Mouse (Mus musculus): ENCODE measurements around the gene Tbc1d5. TPM values are rescaled to one million over a fixed set of nuclear protein-coding genes. Genes with fewer than 3 reads are reported as not detected.

The Tbc1d5 gene
- polyA plus RNA-seq, 1 experiment from 2014 or later: 8.8 TPM

GRCm38 (mm10) chr17:50990770-50991405, 188.3 kb downstream of the Tbc1d5 start:
- WGBS: 94% methylated on average over 2 of the region's 2 CpGs
- ATAC-seq (replicated peaks; ENCODE audit: insufficient number of reproducible peaks, low FRiP score, low TSS enrichment, low read depth) (no peak), DNase-seq (ENCODE audit: low spot score) (no peak)
- H3K4me2 ChIP-seq (ENCODE audit: low read depth, low read length): no peak overlapping the region
- no peak overlapping the region for H3K27ac ChIP-seq (replicated peaks; ENCODE audit: low read depth, low read length)
- H3K4me3 ChIP-seq (ENCODE audit: low read depth, low read length): no peak overlapping the region
- no peak overlapping the region for H3K9ac ChIP-seq (replicated peaks; ENCODE audit: low read length)
- H3K36me3 ChIP-seq (replicated peaks; ENCODE audit: control insufficient read depth, insufficient read depth, low read depth, low read length): no peaks in the 10 kb centered on the region
- H3K27me3 ChIP-seq (ENCODE audit: control insufficient read depth, insufficient read depth, low read length): no peaks in the 10 kb centered on the region
- no peaks in the 10 kb centered on the region for H3K9me3 ChIP-seq (replicated peaks; ENCODE audit: control insufficient read depth, low read length)
- no peaks in the 10 kb centered on the region for H3K4me1 ChIP-seq (ENCODE audit: control insufficient read depth, insufficient read depth, low read length)

DNA sequence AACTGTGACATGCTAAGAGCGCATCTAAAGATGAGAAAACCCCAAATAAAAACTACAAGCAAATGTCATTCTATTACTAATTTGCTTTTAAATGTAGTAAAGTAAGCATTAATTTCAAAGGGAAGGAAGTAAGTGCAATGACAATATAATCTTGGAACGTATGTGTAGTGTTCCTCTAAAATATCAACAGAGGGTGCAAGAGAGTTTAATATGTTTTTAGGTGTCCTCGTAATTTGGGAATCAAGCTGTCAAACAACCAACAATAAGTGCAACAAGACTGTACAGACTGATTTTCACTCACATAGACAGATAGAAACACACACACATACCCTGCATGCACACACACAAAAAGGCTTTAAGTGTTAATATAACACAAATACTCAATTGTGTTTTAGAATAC, 191.2 kb downstream of the Tbc1d5 start:
- H3K36me3 ChIP-seq (replicated peaks; ENCODE audit: control insufficient read depth, insufficient read depth, low read depth, low read length): no peaks in the 10 kb centered on the region

DNA sequence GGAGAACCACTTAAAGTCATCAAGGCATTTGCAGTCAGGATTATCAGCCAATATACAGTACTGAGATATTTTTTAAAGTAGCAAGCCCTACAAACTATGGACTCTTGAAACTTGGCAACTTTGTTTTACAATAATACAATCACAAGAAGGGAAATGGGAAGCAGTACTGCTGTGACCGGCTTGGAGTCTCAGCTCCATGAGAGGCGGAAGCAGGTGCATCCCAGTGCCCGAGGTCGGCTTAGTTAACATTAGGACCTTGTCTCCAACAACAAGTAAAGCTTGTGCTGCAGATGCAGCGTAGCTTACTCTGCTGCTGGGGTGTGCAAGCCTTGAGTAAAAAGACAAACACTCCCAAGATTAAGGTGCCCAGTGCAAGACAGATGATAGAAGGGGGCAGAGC, 197.2 kb downstream of the Tbc1d5 start:
- 83% methylated on average over 5 of the region's 5 CpGs for WGBS
- no peaks in the 10 kb centered on the region for H3K27me3 ChIP-seq (ENCODE audit: control insufficient read depth, insufficient read depth, low read length)
- ATAC-seq (replicated peaks; ENCODE audit: insufficient number of reproducible peaks, low FRiP score, low TSS enrichment, low read depth) (no peak), DNase-seq (ENCODE audit: low spot score) (no peak)
- H3K9ac ChIP-seq (replicated peaks; ENCODE audit: low read length): no peak overlapping the region
- H3K4me1 ChIP-seq (ENCODE audit: control insufficient read depth, insufficient read depth, low read length): no peaks in the 10 kb centered on the region
- H3K9me3 ChIP-seq (replicated peaks; ENCODE audit: control insufficient read depth, low read length): no peaks in the 10 kb centered on the region
- no peak overlapping the region for H3K4me2 ChIP-seq (ENCODE audit: low read depth, low read length)
- H3K36me3 ChIP-seq (replicated peaks; ENCODE audit: control insufficient read depth, insufficient read depth, low read depth, low read length): no peaks in the 10 kb centered on the region
- H3K27ac ChIP-seq (replicated peaks; ENCODE audit: low read depth, low read length): no peak overlapping the region
- H3K4me3 ChIP-seq (ENCODE audit: low read depth, low read length): no peak overlapping the region

More for the DNA sequence above, 191.2 kb downstream of the Tbc1d5 start:
- no peak for DNase-seq (ENCODE audit: low spot score)
- Histone ChIP-seq H3K4me1 (ENCODE audit: control insufficient read depth, insufficient read depth, low read length) (no peaks in the 10 kb centered on the region), H3K9me3 (replicated peaks; ENCODE audit: control insufficient read depth, low read length) (no peaks in the 10 kb centered on the region), H3K27ac (replicated peaks; ENCODE audit: low read depth, low read length) (no peak overlapping the region), H3K4me3 (ENCODE audit: low read depth, low read length) (no peak overlapping the region), H3K27me3 (ENCODE audit: control insufficient read depth, insufficient read depth, low read length) (no peaks in the 10 kb centered on the region), H3K9ac (replicated peaks; ENCODE audit: low read length) (no peak overlapping the region), H3K4me2 (ENCODE audit: low read depth, low read length) (no peak overlapping the region)
- ATAC-seq (replicated peaks; ENCODE audit: insufficient number of reproducible peaks, low FRiP score, low TSS enrichment, low read depth): no peak
- 82% methylated on average over 3 of the region's 3 CpGs for WGBS

DNA sequence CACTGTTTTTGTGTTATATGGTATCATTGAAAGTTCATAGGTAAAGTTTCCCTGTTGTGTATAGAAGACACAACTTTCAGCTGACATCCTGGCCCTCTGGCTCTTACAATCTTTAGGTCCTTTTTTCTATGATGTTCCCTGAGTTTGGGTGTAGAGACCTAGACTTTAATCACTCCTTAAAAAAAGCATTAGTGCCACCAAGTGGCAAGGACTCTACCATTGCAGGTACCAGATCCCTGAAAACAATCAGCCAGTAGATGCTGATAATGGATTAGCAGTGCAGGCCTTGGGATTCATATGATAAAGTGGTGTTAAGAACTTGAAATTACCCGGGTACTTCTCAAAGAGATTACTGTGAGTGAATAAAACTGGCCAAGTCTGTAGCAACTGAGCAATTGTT, 207.0 kb downstream of the Tbc1d5 start:
- no peaks in the 10 kb centered on the region for H3K4me1 ChIP-seq (ENCODE audit: control insufficient read depth, insufficient read depth, low read length)
- H3K27ac ChIP-seq (replicated peaks; ENCODE audit: low read depth, low read length): no peak overlapping the region
- 17% methylated on average over 1 of the region's 1 CpGs for WGBS
- peak; percentile 32 for DNase-seq (ENCODE audit: low spot score)
- H3K27me3 ChIP-seq (ENCODE audit: control insufficient read depth, insufficient read depth, low read length): no peaks in the 10 kb centered on the region
- ATAC-seq (replicated peaks; ENCODE audit: insufficient number of reproducible peaks, low FRiP score, low TSS enrichment, low read depth): no peak
- no peak overlapping the region for H3K4me3 ChIP-seq (ENCODE audit: low read depth, low read length)
- H3K36me3 ChIP-seq (replicated peaks; ENCODE audit: control insufficient read depth, insufficient read depth, low read depth, low read length): no peaks in the 10 kb centered on the region
- H3K4me2 ChIP-seq (ENCODE audit: low read depth, low read length): no peak overlapping the region
- no peaks in the 10 kb centered on the region for H3K9me3 ChIP-seq (replicated peaks; ENCODE audit: control insufficient read depth, low read length)
- H3K9ac ChIP-seq (replicated peaks; ENCODE audit: low read length): no peak overlapping the region

DNA sequence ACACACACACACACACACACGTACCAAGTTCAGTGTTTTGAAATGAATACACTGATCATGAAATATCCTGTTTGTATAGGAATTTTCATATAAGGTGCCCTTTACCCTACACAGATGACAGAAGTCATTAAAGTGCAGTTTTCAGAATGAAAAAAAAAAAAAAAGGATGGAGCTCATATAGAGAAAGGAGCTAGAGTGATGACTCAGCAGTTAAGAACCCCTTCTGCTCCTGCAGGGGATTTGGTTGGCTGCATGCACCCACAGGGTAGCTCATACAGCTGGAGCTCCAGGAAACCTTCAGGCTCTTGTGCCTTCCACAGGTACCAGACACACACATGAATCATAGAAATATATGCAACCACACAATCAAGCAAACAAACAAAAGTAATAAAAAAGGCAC, 213.0 kb downstream of the Tbc1d5 start:
- DNase-seq (ENCODE audit: low spot score) (no peak), ATAC-seq (replicated peaks; ENCODE audit: insufficient number of reproducible peaks, low FRiP score, low TSS enrichment, low read depth) (no peak)
- H3K9ac ChIP-seq (replicated peaks; ENCODE audit: low read length): no peak overlapping the region
- no peak overlapping the region for H3K27ac ChIP-seq (replicated peaks; ENCODE audit: low read depth, low read length)
- no peaks in the 10 kb centered on the region for H3K27me3 ChIP-seq (ENCODE audit: control insufficient read depth, insufficient read depth, low read length)
- no peak overlapping the region for H3K4me3 ChIP-seq (ENCODE audit: low read depth, low read length)
- WGBS: 95% methylated on average over 1 of the region's 1 CpGs
- H3K9me3 ChIP-seq (replicated peaks; ENCODE audit: control insufficient read depth, low read length): no peaks in the 10 kb centered on the region
- H3K4me2 ChIP-seq (ENCODE audit: low read depth, low read length): no peak overlapping the region
- no peaks in the 10 kb centered on the region for H3K4me1 ChIP-seq (ENCODE audit: control insufficient read depth, insufficient read depth, low read length)
- H3K36me3 ChIP-seq (replicated peaks; ENCODE audit: control insufficient read depth, insufficient read depth, low read depth, low read length): no peaks in the 10 kb centered on the region

DNA sequence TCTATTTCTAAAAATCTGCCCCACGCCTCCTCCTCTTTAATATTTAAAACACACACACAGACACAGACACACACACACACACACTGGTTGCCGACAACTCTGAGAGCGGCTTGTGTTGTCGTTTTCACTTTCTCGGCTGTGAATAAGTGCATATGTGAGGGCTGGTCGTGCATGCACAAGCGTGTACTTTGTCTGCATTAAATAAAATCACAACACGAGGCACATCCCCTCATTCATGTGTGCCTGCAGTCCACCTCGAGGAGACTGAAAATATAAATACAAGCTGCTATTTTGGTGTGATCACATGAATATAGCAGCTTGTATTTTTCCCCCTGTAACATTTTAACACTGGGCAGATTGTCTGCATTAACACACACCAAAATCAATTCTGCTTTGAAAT, 224.8 kb downstream of the Tbc1d5 start:
- 88% methylated on average over 9 of the region's 9 CpGs for WGBS

GRCm38 (mm10) chr17:50922308-50922707, 256.8 kb downstream of the Tbc1d5 start:
- Histone ChIP-seq H3K27me3 (ENCODE audit: control insufficient read depth, insufficient read depth, low read length) (no peaks in the 10 kb centered on the region), H3K9me3 (replicated peaks; ENCODE audit: control insufficient read depth, low read length) (no peaks in the 10 kb centered on the region), H3K9ac (replicated peaks; ENCODE audit: low read length) (no peak overlapping the region), H3K4me2 (ENCODE audit: low read depth, low read length) (no peak overlapping the region), H3K36me3 (replicated peaks; ENCODE audit: control insufficient read depth, insufficient read depth, low read depth, low read length) (no peaks in the 10 kb centered on the region), H3K4me1 (ENCODE audit: control insufficient read depth, insufficient read depth, low read length) (no peaks in the 10 kb centered on the region), H3K4me3 (ENCODE audit: low read depth, low read length) (no peak overlapping the region), H3K27ac (replicated peaks; ENCODE audit: low read depth, low read length) (no peak overlapping the region)
- ATAC-seq (replicated peaks; ENCODE audit: insufficient number of reproducible peaks, low FRiP score, low TSS enrichment, low read depth): no peak
- no peak for DNase-seq (ENCODE audit: low spot score)
- WGBS: 93% methylated on average over 2 of the region's 2 CpGs

More for the DNA sequence above, 224.8 kb downstream of the Tbc1d5 start:
- H3K4me1 ChIP-seq (ENCODE audit: control insufficient read depth, insufficient read depth, low read length): no peaks in the 10 kb centered on the region
- H3K36me3 ChIP-seq (replicated peaks; ENCODE audit: control insufficient read depth, insufficient read depth, low read depth, low read length): no peaks in the 10 kb centered on the region
- ATAC-seq (replicated peaks; ENCODE audit: insufficient number of reproducible peaks, low FRiP score, low TSS enrichment, low read depth) (no peak), DNase-seq (ENCODE audit: low spot score) (no peak)
- H3K27ac ChIP-seq (replicated peaks; ENCODE audit: low read depth, low read length): no peak overlapping the region
- no peak overlapping the region for H3K4me3 ChIP-seq (ENCODE audit: low read depth, low read length)
- H3K4me2 ChIP-seq (ENCODE audit: low read depth, low read length): no peak overlapping the region
- no peaks in the 10 kb centered on the region for H3K27me3 ChIP-seq (ENCODE audit: control insufficient read depth, insufficient read depth, low read length)
- no peaks in the 10 kb centered on the region for H3K9me3 ChIP-seq (replicated peaks; ENCODE audit: control insufficient read depth, low read length)
- no peak overlapping the region for H3K9ac ChIP-seq (replicated peaks; ENCODE audit: low read length)

- Histone ChIP-seq H3K27me3 (ENCODE audit: control insufficient read depth, insufficient read depth, low read length) (no peaks in the 10 kb centered on the region), H3K4me1 (ENCODE audit: control insufficient read depth, insufficient read depth, low read length) (no peaks in the 10 kb centered on the region), H3K9me3 (replicated peaks; ENCODE audit: control insufficient read depth, low read length) (no peaks in the 10 kb centered on the region), H3K9ac (replicated peaks; ENCODE audit: low read length) (no peak overlapping the region), H3K36me3 (replicated peaks; ENCODE audit: control insufficient read depth, insufficient read depth, low read depth, low read length) (no peaks in the 10 kb centered on the region), H3K4me3 (ENCODE audit: low read depth, low read length) (no peak overlapping the region), H3K27ac (replicated peaks; ENCODE audit: low read depth, low read length) (no peak overlapping the region), H3K4me2 (ENCODE audit: low read depth, low read length) (no peak overlapping the region)
- DNase-seq (ENCODE audit: low spot score): no peak
- 93% methylated on average over 2 of the region's 2 CpGs for WGBS
- ATAC-seq (replicated peaks; ENCODE audit: insufficient number of reproducible peaks, low FRiP score, low TSS enrichment, low read depth): no peak
These were observed 263.9 kb downstream of the Tbc1d5 start for GRCm38 (mm10) chr17:50915216-50915615.

Data from embryonic facial prominence, embryonic 11.5 days (tissue).